Mouse (Mus musculus): Measurements from ENCODE around the gene Trak1. TPM values are rescaled to one million over a fixed set of nuclear protein-coding genes. Genes with fewer than 3 reads are reported as not detected.

The Trak1 gene
- total RNA-seq, 2 experiments from 2014 or later, result 75.7 to 96.6 TPM

GRCm38 (mm10) chr9:121475488-121476452 is 178.5 kb downstream of the Trak1 start:
- DNase-seq (ENCODE audit: low spot score in 2 of 2), result no peak

- peak; percentile 65 to 67 for DNase-seq (ENCODE audit: low spot score in 2 of 2)
These were observed 180.1 kb downstream of the Trak1 start for GRCm38 (mm10) chr9:121477305-121477911.

- DNase-seq (ENCODE audit: low spot score in 2 of 2), result peak; percentile 45 to 53
These were observed 182.2 kb downstream of the Trak1 start for GRCm38 (mm10) chr9:121479453-121479852.

DNA sequence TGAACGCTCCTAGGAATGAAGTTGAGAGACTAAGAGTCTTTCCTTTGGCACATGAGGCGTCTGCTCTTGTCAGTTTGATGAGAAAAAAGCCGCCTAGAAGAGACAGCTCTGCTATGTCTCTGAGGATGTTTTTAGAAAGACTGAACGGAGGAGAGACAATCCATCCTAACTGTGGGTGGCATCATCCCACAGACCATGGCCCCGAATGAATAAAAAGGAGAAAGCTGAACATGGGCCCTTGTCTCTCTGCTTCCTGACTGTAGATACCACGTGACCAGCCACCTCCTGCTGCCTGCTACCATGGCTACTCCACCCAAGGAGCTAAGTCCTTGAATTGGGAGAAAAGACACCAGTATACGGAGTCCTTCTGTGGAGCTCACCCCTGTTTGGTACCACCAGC is 189.9 kb downstream of the Trak1 start:
- no peak for DNase-seq (ENCODE audit: low spot score in 2 of 2)

DNA sequence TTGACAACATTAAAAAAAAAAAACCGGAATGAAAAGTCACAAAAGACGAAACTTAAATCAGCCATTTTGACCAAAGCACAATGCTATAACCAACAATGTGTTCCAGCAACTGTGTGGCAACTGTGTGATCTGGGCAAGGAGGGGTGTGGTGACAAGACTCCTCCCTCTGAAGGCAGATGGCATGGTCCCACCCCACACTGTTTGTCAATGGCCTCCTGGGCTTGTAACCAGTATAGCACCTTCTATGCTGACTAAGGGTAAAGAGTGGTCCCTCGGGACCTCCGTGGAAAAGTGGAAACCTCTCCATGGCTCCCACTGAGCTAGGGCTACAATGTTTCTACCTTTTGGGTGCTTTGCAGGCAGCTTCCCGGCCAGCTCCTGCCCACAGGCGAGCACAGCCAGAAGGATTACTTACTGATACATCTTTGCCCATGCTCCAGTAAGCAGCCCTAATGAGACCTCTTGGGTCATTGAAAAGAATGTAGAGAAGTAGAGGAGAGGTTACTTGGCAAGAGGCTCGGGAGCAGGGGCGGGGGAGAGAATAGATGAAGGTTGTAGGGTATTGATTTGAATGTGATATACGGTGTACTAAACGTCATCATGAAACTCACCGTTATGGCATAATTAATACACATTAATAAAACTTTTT is 194.4 kb downstream of the Trak1 start:
- no peak for DNase-seq (ENCODE audit: low spot score in 2 of 2)

DNA sequence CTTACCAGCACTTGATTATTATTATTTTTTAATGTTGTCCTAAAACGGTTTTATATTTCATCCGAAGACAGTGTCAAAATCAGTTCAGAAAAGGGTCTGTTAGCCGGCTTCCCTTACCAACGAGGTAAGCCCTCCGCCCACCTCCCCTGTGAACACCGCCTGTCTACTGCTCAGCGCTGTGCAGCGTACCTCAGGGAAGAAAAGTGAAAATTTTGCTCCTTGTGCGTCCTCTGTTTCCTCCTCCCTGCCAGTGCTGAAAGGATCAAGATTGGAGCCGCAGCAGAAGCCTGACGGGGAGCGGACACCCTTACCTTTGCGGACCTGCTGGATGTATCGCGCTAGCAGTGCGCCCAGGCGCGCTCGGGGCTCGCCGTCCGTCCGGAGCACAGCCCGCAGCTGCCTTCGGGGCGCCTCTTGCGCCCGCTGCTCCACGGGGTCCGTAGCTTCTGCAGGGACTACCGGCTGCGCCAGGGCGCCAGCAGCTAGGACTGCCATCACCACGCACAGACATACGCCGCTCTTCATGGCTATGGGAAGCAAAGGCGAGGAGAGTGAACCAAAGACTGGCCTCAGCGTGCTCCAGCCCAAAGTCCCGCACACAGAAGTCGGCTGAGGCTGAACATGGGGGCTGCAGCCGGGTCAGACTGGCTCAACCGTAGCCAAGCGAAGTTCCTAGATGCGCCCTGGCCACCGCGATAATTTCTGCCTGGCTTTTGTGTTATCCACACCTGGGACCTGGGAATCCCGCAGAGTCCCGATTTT is 196.9 kb downstream of the Trak1 start:
- no peak for DNase-seq (ENCODE audit: low spot score in 2 of 2)

DNA sequence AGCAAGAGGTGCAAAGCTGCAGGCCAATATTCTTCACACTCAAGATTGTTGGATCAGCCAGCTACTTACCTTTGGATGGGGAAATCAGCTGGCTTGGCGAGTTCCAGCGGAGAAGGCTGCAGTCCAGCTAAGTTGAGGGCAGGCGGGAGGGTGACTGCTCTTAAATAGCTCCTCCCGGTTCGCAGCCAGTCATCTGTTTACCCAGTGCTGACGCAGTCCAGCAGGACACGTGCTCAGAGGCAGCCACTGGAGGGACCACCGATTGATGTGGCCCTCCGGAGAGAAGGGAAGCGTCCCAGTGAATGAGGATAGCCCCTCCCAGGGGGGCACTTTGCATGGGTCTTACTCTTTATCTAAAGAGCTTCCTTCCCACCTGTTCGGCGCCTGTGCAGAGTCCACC is 198.2 kb downstream of the Trak1 start, which contains the start of gene Cck:
TSS of gene Cck (minus strand) at position 166 of the 400 bp plus-strand sequence.
- no peak for DNase-seq (ENCODE audit: low spot score in 2 of 2)

DNA sequence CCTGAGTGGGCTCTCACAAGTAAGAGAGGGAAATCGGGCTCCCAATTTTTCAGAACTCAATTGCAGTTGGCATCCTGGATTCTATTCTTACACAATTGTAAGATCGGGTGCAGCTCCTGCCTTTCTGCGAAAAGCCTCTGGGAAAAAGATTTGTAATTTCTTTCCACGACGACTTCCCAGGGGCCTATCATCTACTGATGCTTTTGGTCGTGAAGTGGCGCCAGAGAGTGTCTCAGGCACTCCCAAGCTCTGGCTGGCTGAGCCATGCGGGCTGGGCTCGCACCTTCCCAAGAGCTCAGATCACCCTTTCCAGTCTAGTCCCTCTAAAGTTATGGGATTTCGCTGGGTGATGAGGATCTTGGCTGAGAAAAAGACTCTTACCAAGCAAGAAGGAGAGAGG is 198.8 kb downstream of the Trak1 start:
- DNase-seq (ENCODE audit: low spot score in 2 of 2), result no peak

DNA sequence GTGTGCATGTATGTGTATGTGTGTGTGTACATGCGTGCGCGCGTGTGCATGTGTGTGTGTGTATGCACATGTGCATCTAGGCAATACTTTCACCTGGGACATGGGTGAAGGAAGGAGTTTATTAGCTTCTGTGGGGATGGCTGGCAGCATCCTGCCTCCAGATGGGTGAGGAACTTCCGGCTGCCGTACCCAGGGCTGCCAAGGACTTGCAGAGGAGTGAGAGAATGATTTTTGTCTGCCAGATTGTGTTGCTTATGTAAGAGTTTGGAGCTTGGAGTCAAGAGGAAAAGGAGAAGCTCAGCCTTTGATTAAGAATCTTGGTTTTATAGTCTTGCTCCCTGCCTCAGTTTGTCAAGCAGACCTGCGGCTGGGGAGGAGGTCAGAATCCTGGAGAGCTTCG is 208.0 kb downstream of the Trak1 start:
- no peak for DNase-seq (ENCODE audit: low spot score in 2 of 2)

GRCm38 (mm10) chr9:121506478-121507180 is 209.3 kb downstream of the Trak1 start:
- DNase-seq (ENCODE audit: low spot score in 2 of 2), result no peak

DNA sequence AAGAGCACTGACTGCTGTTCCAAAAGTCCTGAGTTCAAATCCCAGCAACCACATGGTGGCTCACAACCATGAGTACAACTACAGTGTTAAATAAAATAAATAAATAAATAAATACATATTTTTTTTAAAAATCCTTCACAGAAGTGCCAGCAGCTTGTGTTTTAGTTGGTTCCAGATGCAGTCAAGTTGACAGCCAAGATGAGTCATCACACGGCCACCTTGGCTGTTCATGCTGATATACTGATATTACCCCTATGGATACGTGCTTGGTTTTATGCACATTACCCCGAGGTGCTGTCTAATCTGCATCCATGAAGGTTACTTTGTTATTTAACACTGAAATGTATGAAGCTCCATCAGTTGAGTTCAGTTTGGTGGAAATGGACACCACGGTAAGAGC is 214.6 kb downstream of the Trak1 start:
- no peak for DNase-seq (ENCODE audit: low spot score in 2 of 2)

- DNase-seq (ENCODE audit: low spot score in 2 of 2), result no peak
These were observed 217.2 kb downstream of the Trak1 start for GRCm38 (mm10) chr9:121514462-121514861.

DNA sequence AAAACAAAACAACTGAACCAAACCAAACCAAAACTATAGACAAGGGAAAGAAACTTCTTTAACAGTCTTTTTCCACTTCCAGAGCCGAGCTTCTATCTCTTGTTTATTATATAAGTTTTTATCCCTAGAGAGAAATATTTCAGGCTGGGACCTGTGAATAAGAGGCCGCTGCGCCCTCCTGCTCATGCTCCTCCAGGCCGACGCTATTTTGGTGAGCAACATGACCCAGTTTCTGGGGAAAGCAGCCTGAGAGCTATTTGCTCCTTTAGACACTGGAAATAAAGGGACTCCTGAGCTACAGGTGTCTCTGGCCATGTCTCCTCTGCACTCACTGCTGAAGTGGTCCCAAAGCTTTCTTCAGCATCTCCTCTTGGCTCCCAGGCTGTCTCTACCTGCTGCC is 222.7 kb downstream of the Trak1 start:
- DNase-seq (ENCODE audit: low spot score in 2 of 2), result no peak

Other genes starting within 250 kb of the Trak1 start
- 1 to 10 TPM; 1.2 to 2.2 TPM for gene Ulk4, start 20.3 kb upstream of the Trak1 start, total RNA-seq (2021)
- 1 to 10 TPM in 1 of 2 experiments, under 1 TPM in 1; 0.77 to 2.7 TPM for gene Cck, start 198.2 kb downstream of the Trak1 start, total RNA-seq (2021)

Data from adrenal gland, adult 18-20 months (tissue).